Mouse (Mus musculus) forebrain, embryonic 14.5 days (tissue): Measurements from ENCODE around the gene Tshz2. TPM values are rescaled to one million over a fixed set of nuclear protein-coding genes. Genes with fewer than 3 reads are reported as not detected.

Source experiments
- ATAC-seq: fragments of 200-750 bp; cut with Nextera tagmentation; 2 replicates; pipeline ENCODE4 v1.8.0; 2017; ENCODE audit warnings: mild to moderate bottlenecking, moderate library complexity
- DNase-seq: peaks from one replicate; pipeline ENCODE4 v3.0.0-alpha.2; 2015; ENCODE audit warnings: low spot score
- H3K27ac ChIP-seq: fragments of 300-500 bp; sonication (generic); 2 replicates; pipeline ENCODE4 v1.5.1; 2014; ENCODE audit warnings: low read depth, mild to moderate bottlenecking, control low read depth, low read length, moderate library complexity
- H3K27me3 ChIP-seq: fragments of 300-500 bp; sonication (generic); replicated peaks from 2 replicates; pipeline ENCODE4 v1.6.1; 2014; ENCODE audit warnings: low read length, control low read depth, mixed read lengths; ENCODE audit not compliant: control insufficient read depth, insufficient read depth
- H3K36me3 ChIP-seq: fragments of 300-500 bp; sonication (generic); 2 replicates; pipeline ENCODE4 v1.6.1; 2014; ENCODE audit warnings: low read length, control low read depth; ENCODE audit not compliant: control insufficient read depth, insufficient read depth
- H3K4me1 ChIP-seq: fragments of 300-500 bp; sonication (generic); 2 replicates; pipeline ENCODE4 v1.6.1; 2014; ENCODE audit warnings: antibody characterized with exemption, low read length, control low read depth; ENCODE audit not compliant: control insufficient read depth, insufficient read depth
- H3K4me2 ChIP-seq: fragments of 300-500 bp; sonication (generic); 2 replicates; pipeline ENCODE4 v1.6.1; 2014; ENCODE audit warnings: mild to moderate bottlenecking, control low read depth, low read length
- H3K4me3 ChIP-seq: fragments of 300-500 bp; sonication (generic); 2 replicates; pipeline ENCODE4 v1.5.1; 2014; ENCODE audit warnings: low read depth, low read length, control low read depth
- H3K9ac ChIP-seq: fragments of 300-500 bp; sonication (generic); 2 replicates; pipeline ENCODE4 v1.6.1; 2014; ENCODE audit warnings: mild to moderate bottlenecking, low read length, control low read depth, moderate library complexity
- H3K9me3 ChIP-seq: fragments of 300-500 bp; sonication (generic); replicated peaks from 2 replicates; pipeline ENCODE4 v1.6.1; 2016; ENCODE audit warnings: low read length, control low read depth, mixed read lengths; ENCODE audit not compliant: control insufficient read depth
- WGBS: fragments of 180-500 bp; shearing (Covaris S2); extraction: QIAGEN DNeasy Blood & Tissue Kit; methylation state at CpG from one replicate; pipeline ENCODE4 v1.1.7; 2014; 5-methylcytosine and 5-hydroxymethylcytosine counted together
- polyA plus RNA-seq: library from polyadenylated mRNA; unstranded; fragments of >200 nt; fragmentation: Nextera tagmentation; extraction: Ambion mirVana; gene quantifications from 2 replicates; pipeline ENCODE4 v1.2.1, GENCODE M21; 2014

Gene Tshz2
- polyA plus RNA-seq, 1 experiment from 2014 or later = 3.4 TPM

DNA sequence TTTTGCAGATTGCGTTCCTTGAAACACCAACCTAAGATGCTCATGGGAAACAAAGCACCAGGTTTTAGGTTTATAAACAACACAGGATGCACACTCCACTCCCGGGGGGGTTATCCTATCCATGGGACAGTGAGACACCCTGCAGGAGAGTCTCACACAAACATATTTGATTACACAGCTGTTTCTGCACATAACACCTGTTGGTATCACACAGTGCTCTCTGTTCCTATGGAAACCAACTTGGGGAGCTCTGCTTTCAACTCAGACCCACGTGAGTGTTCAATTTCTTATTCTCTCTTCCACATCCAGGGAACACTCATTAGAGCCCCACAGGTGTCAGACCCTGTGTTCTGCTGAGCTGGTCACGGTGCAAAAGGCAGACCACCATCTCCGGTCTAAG, 390.1 kb downstream of the Tshz2 start:
- H3K4me3 ChIP-seq = no peak overlapping the region
- WGBS = 81% methylated on average over 5 of the region's 5 CpGs
- H3K36me3 ChIP-seq = no peaks in the 10 kb centered on the region
- H3K27ac ChIP-seq = no peak overlapping the region
- no peaks in the 10 kb centered on the region for H3K4me1 ChIP-seq
- no peak overlapping the region for H3K9ac ChIP-seq
- ATAC-seq (no peak), DNase-seq (no peak)
- no peaks in the 10 kb centered on the region for H3K9me3 ChIP-seq
- H3K4me2 ChIP-seq = no peak overlapping the region
- no peaks in the 10 kb centered on the region for H3K27me3 ChIP-seq

DNA sequence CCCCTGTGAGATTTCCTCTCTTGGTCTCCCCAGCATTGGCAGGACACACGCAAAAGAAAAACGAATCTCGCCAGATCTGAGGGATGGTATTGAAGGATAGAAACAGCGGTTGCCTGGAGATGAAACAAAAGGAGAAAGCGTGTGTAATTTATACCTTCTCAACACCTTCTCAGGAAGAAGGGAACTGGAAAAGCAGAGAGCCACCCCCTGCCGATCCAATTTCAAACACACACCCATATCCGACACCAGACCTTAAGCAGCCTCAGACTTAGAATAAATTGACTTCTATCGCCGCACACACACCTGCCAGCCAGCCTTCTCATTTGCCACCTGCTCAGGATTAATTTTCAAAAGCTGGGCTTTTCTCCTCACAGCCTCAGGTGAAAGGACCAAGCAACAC, 390.9 kb downstream of the Tshz2 start:
- no peaks in the 10 kb centered on the region for H3K36me3 ChIP-seq
- H3K4me3 ChIP-seq = no peak overlapping the region
- 51% methylated on average over 9 of the region's 9 CpGs for WGBS
- H3K27me3 ChIP-seq = no peaks in the 10 kb centered on the region
- H3K27ac ChIP-seq = no peak overlapping the region
- ATAC-seq (no peak), DNase-seq (no peak)
- H3K9ac ChIP-seq = no peak overlapping the region
- no peaks in the 10 kb centered on the region for H3K9me3 ChIP-seq
- H3K4me2 ChIP-seq = no peak overlapping the region
- no peaks in the 10 kb centered on the region for H3K4me1 ChIP-seq

DNA sequence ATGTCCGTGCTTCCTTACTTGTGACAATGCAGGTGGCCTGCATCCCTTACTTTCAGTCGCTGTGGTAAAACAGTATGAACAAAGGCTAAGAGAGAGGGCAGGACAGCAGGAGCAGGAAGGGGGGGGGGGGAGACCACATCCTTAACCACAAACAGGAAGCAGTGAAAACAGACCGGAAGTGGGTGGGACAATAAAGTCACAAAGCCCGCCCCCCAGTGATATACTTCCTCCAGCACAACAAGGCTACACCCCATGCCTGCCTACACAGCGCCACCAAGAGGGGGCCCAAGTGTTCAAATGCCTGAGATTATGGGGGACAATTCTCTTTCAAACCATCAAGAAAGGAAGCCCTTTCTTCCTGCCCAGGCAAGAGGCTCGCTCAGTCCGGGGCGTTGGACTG, 392.1 kb downstream of the Tshz2 start:
- H3K4me3 ChIP-seq = no peak overlapping the region
- no peaks in the 10 kb centered on the region for H3K9me3 ChIP-seq
- H3K27me3 ChIP-seq = no peaks in the 10 kb centered on the region
- H3K9ac ChIP-seq = no peak overlapping the region
- DNase-seq (no peak), ATAC-seq (no peak)
- 0 out of 2 replicates have a peak, but pooled peaks cover 2% of the 10 kb centered on the region for H3K4me1 ChIP-seq
- WGBS = 92% methylated on average over 8 of the region's 8 CpGs
- H3K27ac ChIP-seq = no peak overlapping the region
- no peak overlapping the region for H3K4me2 ChIP-seq
- H3K36me3 ChIP-seq = no peaks in the 10 kb centered on the region

DNA sequence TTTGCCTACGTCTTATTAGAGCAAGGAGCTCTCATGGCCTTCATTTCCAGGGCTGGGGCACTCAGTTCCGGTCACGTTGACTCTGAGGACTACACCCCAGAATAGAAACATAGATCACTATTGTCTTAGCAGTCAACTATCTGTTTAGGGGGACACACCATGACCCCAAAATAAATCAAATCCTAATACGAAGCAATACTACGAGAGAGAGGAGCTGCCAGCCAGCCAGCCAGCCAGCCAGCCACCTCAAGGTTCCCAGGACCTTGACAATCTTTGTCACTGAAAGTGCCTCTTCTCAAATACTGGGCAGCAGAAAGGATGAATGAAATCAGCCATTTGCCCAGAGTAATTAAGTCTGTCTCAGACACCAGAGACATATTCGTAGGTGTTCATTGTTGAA, 393.1 kb downstream of the Tshz2 start:
- WGBS = 95% methylated on average over 6 of the region's 6 CpGs
- Histone ChIP-seq H3K27me3 (0 out of 2 replicates have a peak, but pooled peaks cover 3% of the 10 kb centered on the region), H3K4me1 (0 out of 2 replicates have a peak, but pooled peaks cover 2% of the 10 kb centered on the region), H3K4me2 (no peak overlapping the region), H3K9me3 (no peaks in the 10 kb centered on the region), H3K4me3 (no peak overlapping the region), H3K9ac (no peak overlapping the region), H3K27ac (no peak overlapping the region), H3K36me3 (no peaks in the 10 kb centered on the region)
- DNase-seq = no peak
- ATAC-seq = no peak

DNA sequence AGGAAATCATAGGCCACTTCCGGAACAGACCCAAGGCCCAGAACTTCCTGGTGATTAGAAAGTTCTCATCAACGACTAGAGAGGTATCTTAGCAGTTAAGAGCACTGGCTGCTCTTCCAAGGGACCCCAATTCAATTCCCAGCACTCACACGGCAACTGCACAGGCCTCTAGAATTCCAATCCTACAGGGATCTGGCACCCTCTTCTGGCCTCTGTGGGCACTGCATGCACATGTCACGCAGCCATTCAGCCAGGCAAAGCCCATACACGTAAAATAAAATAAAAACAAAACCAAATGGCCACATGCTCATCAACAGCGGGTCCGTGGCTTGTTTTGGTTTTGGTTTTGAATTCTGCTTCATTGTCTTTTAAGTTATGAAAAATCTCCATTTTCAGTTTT, 395.0 kb downstream of the Tshz2 start:
- Histone ChIP-seq H3K9me3 (no peaks in the 10 kb centered on the region), H3K36me3 (no peaks in the 10 kb centered on the region), H3K4me3 (no peak overlapping the region), H3K9ac (no peak overlapping the region), H3K27me3 (peaks cover 10% of the 10 kb centered on the region; the same call in 1 of the 2 replicates), H3K27ac (no peak overlapping the region), H3K4me2 (no peak overlapping the region), H3K4me1 (0 out of 2 replicates have a peak, but pooled peaks cover 2% of the 10 kb centered on the region)
- WGBS = 94% methylated on average over 7 of the region's 7 CpGs
- ATAC-seq = no peak
- DNase-seq = no peak

DNA sequence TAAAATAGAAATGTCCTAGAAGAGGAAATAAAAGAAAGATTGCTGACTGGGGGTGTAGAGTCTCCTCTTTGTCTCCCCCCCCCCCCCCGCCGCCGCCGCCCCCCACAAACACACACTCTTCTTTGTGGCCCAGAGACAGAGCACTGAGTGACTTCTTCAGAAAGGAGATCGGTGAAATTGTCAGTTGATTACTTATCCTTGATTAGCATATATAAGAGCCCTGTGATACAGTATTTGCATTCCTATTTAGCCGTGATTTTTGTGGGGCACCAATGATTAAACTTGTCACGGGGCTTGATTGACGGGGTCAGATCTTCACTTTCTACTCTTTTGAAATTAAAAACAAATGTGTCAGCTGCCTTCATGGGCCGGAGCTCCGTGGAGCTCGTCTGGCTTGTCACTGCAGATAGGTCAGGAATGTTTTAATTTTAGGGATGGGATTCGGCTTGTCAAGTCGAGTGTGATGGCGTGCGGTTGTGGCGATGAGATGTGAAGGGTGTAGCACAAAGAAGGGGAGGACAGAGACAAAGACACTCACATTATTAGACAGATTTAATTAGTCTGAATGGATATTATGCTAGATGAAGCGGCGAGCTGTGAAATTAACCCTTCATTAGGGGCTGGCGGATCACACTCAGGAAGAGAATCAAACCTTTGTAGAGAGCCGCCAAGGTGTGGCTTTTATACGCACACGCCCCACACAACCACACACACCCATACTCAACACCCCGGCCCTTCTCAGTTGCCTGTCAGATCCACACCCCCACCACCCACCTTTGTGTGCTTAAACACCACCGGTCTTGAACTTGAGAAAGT, 395.9 kb downstream of the Tshz2 start:
- peak; percentile 49 for DNase-seq

DNA sequence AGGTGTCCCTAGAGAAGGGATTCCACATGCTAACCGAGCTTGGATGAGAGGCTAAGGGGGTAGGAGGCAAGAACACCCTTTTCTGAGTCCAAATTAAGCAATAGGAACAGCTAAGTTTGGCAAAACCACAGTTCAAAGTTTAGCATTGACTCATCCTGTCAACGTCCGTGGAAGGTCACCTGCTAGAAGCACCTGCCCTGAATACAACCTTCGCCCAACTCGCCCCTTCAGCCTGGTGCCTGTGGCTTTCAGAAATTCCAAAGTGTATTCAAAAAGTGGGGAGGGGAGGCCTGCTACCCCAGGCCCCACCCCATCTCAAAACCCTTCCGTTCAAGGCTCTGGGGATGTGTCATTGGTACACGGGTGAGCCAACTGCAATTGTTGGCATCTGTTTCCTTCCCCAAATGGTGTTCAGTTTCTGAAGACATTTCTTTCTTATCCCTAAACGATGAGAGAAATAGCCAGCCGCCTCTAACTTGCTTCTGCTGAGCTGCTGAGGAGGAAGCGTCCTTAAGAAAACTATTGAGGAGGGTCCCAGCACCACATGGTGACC, 396.6 kb downstream of the Tshz2 start:
- 0 out of 2 replicates have a peak, but pooled peaks cover 2% of the 10 kb centered on the region for H3K4me1 ChIP-seq
- peaks cover 15% of the 10 kb centered on the region; the same call in 1 of the 2 replicates for H3K27me3 ChIP-seq
- 0 out of 2 replicates have a peak overlapping the region, but pooled peaks have one; percentile 27 for H3K27ac ChIP-seq
- H3K9me3 ChIP-seq = no peaks in the 10 kb centered on the region
- no peak overlapping the region for H3K4me2 ChIP-seq
- WGBS = 76% methylated on average over 10 of the region's 10 CpGs
- no peak overlapping the region for H3K9ac ChIP-seq
- H3K36me3 ChIP-seq = no peaks in the 10 kb centered on the region
- no peak for ATAC-seq
- no peak for DNase-seq
- no peak overlapping the region for H3K4me3 ChIP-seq

More for the DNA sequence above, 395.9 kb downstream of the Tshz2 start:
- 0 out of 2 replicates have a peak, but pooled peaks cover 2% of the 10 kb centered on the region for H3K4me1 ChIP-seq
- peak; percentile 73 for ATAC-seq
- H3K4me3 ChIP-seq = no peak overlapping the region
- H3K4me2 ChIP-seq = peak overlapping the region; percentile 35
- H3K27me3 ChIP-seq = peaks cover 15% of the 10 kb centered on the region; the same call in 1 of the 2 replicates
- 0 out of 2 replicates have a peak overlapping the region, but pooled peaks have one; percentile 27 for H3K27ac ChIP-seq
- H3K36me3 ChIP-seq = no peaks in the 10 kb centered on the region
- H3K9me3 ChIP-seq = no peaks in the 10 kb centered on the region
- no peak overlapping the region for H3K9ac ChIP-seq
- 36% methylated on average over 23 of the region's 24 CpGs for WGBS

DNA sequence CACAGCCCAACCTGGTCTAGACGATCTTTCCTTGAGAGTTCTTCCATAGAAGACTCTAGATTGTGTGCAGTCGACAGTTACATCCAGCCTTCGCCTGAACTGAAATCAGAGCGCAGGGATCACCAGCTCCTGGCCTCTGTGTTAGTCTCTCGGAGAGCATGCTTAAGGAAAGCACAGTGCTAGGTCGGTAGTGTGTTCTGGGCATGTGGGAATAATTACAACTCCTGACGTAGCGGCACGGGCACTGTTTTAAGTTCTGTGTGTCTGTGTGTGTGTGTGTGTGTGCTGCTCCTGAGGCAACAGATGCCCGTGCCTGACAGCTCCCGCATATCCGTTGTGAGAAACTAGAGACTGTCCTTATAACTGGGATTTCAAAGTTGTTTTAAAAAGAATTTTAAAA, 398.4 kb downstream of the Tshz2 start:
- ATAC-seq = no peak
- H3K4me2 ChIP-seq = no peak overlapping the region
- no peaks in the 10 kb centered on the region for H3K9me3 ChIP-seq
- H3K27me3 ChIP-seq = peaks cover 25% of the 10 kb centered on the region; the same call in 1 of the 2 replicates
- WGBS = 91% methylated on average over 12 of the region's 12 CpGs
- H3K9ac ChIP-seq = no peak overlapping the region
- peaks cover 4% of the 10 kb centered on the region; the same call in 1 of the 2 replicates for H3K4me1 ChIP-seq
- no peak for DNase-seq
- no peak overlapping the region for H3K4me3 ChIP-seq
- no peak overlapping the region for H3K27ac ChIP-seq
- H3K36me3 ChIP-seq = no peaks in the 10 kb centered on the region

DNA sequence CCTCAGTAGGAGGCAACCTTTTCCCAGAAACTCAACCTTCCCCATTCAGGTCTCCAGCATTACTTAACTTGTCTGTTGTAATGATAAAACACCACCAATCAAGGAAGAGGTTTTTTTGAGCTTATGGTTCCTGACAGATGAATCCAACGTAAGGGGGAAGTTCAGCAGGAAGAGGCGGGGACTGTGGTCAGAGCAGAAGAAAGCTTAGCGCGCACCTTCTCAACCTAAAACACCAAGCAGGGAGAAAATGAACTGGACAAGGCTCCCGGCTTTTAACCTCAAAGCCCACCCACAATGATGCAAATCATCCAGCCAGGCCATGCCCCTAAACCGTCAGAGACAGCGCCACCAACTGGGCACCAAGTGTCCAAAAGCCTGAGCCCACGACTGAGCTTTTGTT, 399.1 kb downstream of the Tshz2 start:
- H3K36me3 ChIP-seq = no peaks in the 10 kb centered on the region
- H3K9ac ChIP-seq = no peak overlapping the region
- H3K4me3 ChIP-seq = no peak overlapping the region
- no peak for DNase-seq
- peaks cover 8% of the 10 kb centered on the region for H3K4me1 ChIP-seq
- ATAC-seq = no peak
- peaks cover 26% of the 10 kb centered on the region; the same call in 1 of the 2 replicates for H3K27me3 ChIP-seq
- no peak overlapping the region for H3K4me2 ChIP-seq
- 70% methylated on average over 8 of the region's 8 CpGs for WGBS
- H3K9me3 ChIP-seq = no peaks in the 10 kb centered on the region
- no peak overlapping the region for H3K27ac ChIP-seq
